8 mouse cellular contexts compared by ENCODE assay signal in genomic region chr11:57644245-57645017, GRCm38 (mm10). TPM values are rescaled to one million over a fixed set of nuclear protein-coding genes. Genes with fewer than 3 reads are reported as not detected.
DNase-seq lines count a peak whose midpoint lies in the region; ATAC-seq and TF ChIP-seq lines count a peak whose summit lies in the region.

No protein-coding gene starts in this region.

- under 1% methylated on average over 30 of the region's 30 CpGs for WGBS in forebrain, embryonic 12.5 days
- under 1% methylated on average over 30 of the region's 30 CpGs for WGBS in hindbrain, embryonic 13.5 days
- WGBS in liver, embryonic 11.5 days, result 1% methylated on average over 29 of the region's 30 CpGs
- 0% methylated on average over 30 of the region's 30 CpGs for WGBS in midbrain, embryonic 16.5 days
- WGBS in thymus, adult 2 months, result under 1% methylated on average over 30 of the region's 30 CpGs

- 0 out of 2 replicates have a peak, but pooled peaks have one; percentile 21 for TF ChIP-seq POLR2A in thymus, adult 2 months (IDR thresholded peaks at IDR 0.05; ENCODE audit: control insufficient read depth, extremely low read depth, insufficient read depth, low read length, poor library complexity)

- TF ChIP-seq CTCF in thymus, adult 2 months (IDR thresholded peaks at IDR 0.05; ENCODE audit: borderline replicate concordance, control insufficient read depth, extremely low read depth, insufficient read depth, low read length, poor library complexity), result no peak

- H3K27ac ChIP-seq in forebrain, embryonic 12.5 days, result peak overlapping the region; percentile 66; the same call in 1 of the 2 replicates
- H3K27ac ChIP-seq in hindbrain, embryonic 13.5 days, result peak overlapping the region; percentile 85
- H3K27ac ChIP-seq in liver, embryonic 11.5 days (ENCODE audit: low read depth, low read length), result peak overlapping the region; percentile 26; the same call in 1 of the 2 replicates
- peak overlapping the region; percentile 85 for H3K27ac ChIP-seq in midbrain, embryonic 16.5 days (ENCODE audit: low read length)
- no peak overlapping the region for H3K27ac ChIP-seq in thymus, adult 2 months (ENCODE audit: control insufficient read depth, insufficient read depth, low read length)

- H3K27me3 ChIP-seq in forebrain, embryonic 12.5 days, result peaks cover 11% of the 10 kb centered on the region
- H3K27me3 ChIP-seq in hindbrain, embryonic 13.5 days, result 0 out of 2 replicates have a peak, but pooled peaks cover 14% of the 10 kb centered on the region
- H3K27me3 ChIP-seq in liver, embryonic 11.5 days (replicated peaks; ENCODE audit: control insufficient read depth, insufficient read depth, low read length), result peaks cover 4% of the 10 kb centered on the region; the same call in 1 of the 2 replicates
- H3K27me3 ChIP-seq in midbrain, embryonic 16.5 days (ENCODE audit: control insufficient read depth, insufficient read depth, low read depth, low read length), result no peaks in the 10 kb centered on the region
- H3K27me3 ChIP-seq in thymus, adult 2 months (ENCODE audit: control insufficient read depth, insufficient read depth, low read length), result no peaks in the 10 kb centered on the region

- H3K9me3 ChIP-seq in forebrain, embryonic 12.5 days, result no peaks in the 10 kb centered on the region
- H3K9me3 ChIP-seq in hindbrain, embryonic 13.5 days, result no peaks in the 10 kb centered on the region
- H3K9me3 ChIP-seq in liver, embryonic 11.5 days (ENCODE audit: control insufficient read depth, low read length), result no peaks in the 10 kb centered on the region
- no peaks in the 10 kb centered on the region for H3K9me3 ChIP-seq in midbrain, embryonic 16.5 days (replicated peaks; ENCODE audit: control insufficient read depth, low read length, poor library complexity, severe bottlenecking)

- H3K4me1 ChIP-seq in forebrain, embryonic 12.5 days, result peaks cover 34% of the 10 kb centered on the region
- H3K4me1 ChIP-seq in hindbrain, embryonic 13.5 days (replicated peaks), result peaks cover 43% of the 10 kb centered on the region
- H3K4me1 ChIP-seq in liver, embryonic 11.5 days (replicated peaks; ENCODE audit: control insufficient read depth, insufficient read depth, low read length), result peaks cover 15% of the 10 kb centered on the region
- H3K4me1 ChIP-seq in midbrain, embryonic 16.5 days (ENCODE audit: control insufficient read depth, insufficient read depth, low read length), result peaks cover 18% of the 10 kb centered on the region
- H3K4me1 ChIP-seq in thymus, adult 2 months (replicated peaks; ENCODE audit: control insufficient read depth, insufficient read depth, low read length), result peaks cover 30% of the 10 kb centered on the region

- peak overlapping the region; percentile 98 for H3K4me2 ChIP-seq in forebrain, embryonic 12.5 days
- peak overlapping the region; percentile 99 for H3K4me2 ChIP-seq in hindbrain, embryonic 13.5 days
- peak overlapping the region; percentile 84 for H3K4me2 ChIP-seq in liver, embryonic 11.5 days
- peak overlapping the region; percentile 96 for H3K4me2 ChIP-seq in midbrain, embryonic 16.5 days (ENCODE audit: low read length)

- ATAC-seq in frontal cortex, adult (ENCODE audit: low TSS enrichment), result peak; percentile 36; the same call in 1 of the 2 replicates
- ATAC-seq in forebrain, embryonic 12.5 days (ENCODE audit: low FRiP score), result peak; percentile 47
- ATAC-seq in hindbrain, embryonic 13.5 days (ENCODE audit: low FRiP score), result peak; percentile 65
- peak; percentile 48 for ATAC-seq in liver, embryonic 11.5 days (replicated peaks; ENCODE audit: low FRiP score)
- peak; percentile 72 for ATAC-seq in midbrain, embryonic 16.5 days

- H3K9ac ChIP-seq in forebrain, embryonic 12.5 days, result peak overlapping the region; percentile 70
- peak overlapping the region; percentile 77 for H3K9ac ChIP-seq in hindbrain, embryonic 13.5 days
- H3K9ac ChIP-seq in liver, embryonic 11.5 days (ENCODE audit: low read depth, low read length), result peak overlapping the region; percentile 90
- peak overlapping the region; percentile 85 for H3K9ac ChIP-seq in midbrain, embryonic 16.5 days (ENCODE audit: low read depth, low read length)

- H3K4me3 ChIP-seq in forebrain, embryonic 12.5 days (replicated peaks), result peak overlapping the region; percentile 73
- H3K4me3 ChIP-seq in hindbrain, embryonic 13.5 days, result peak overlapping the region; percentile 65
- H3K4me3 ChIP-seq in liver, embryonic 11.5 days (ENCODE audit: low read depth, low read length), result peak overlapping the region; percentile 84
- peak overlapping the region; percentile 66 for H3K4me3 ChIP-seq in midbrain, embryonic 16.5 days (ENCODE audit: low read depth, low read length)
- peak overlapping the region; percentile 90 for H3K4me3 ChIP-seq in thymus, adult 2 months (ENCODE audit: control insufficient read depth, insufficient read depth, low read length)

- H3K36me3 ChIP-seq in forebrain, embryonic 12.5 days (replicated peaks), result no peaks in the 10 kb centered on the region
- no peaks in the 10 kb centered on the region for H3K36me3 ChIP-seq in hindbrain, embryonic 13.5 days
- no peaks in the 10 kb centered on the region for H3K36me3 ChIP-seq in liver, embryonic 11.5 days (ENCODE audit: control insufficient read depth, insufficient read depth, low read length)
- no peaks in the 10 kb centered on the region for H3K36me3 ChIP-seq in midbrain, embryonic 16.5 days (ENCODE audit: control insufficient read depth, insufficient read depth, low read length)
- no peaks in the 10 kb centered on the region for H3K36me3 ChIP-seq in thymus, adult 2 months (ENCODE audit: control insufficient read depth, insufficient read depth, low read length)

- no peak for DNase-seq in frontal cortex, postnatal 25 days (ENCODE audit: low spot score in 2 of 2)
- DNase-seq in T-cell, adult 2 months (ENCODE audit: low spot score), result peak; percentile 49
- no peak for DNase-seq in liver, embryonic 11.5 days (ENCODE audit: low spot score)
- DNase-seq in thymus, adult 2 months, result peak; percentile 63

RNA-seq across cellular contexts. Expression of gene Galnt10, which starts 0.8 kb away (rescaled TPM):
- polyA plus RNA-seq in forebrain, embryonic 12.5 days (2016; fragmentation: Nextera tagmentation; extraction: Ambion mirVana), result 16.8 and 18.7 TPM in 2 replicates
- 12.1 and 12.2 TPM in 2 replicates for polyA plus RNA-seq in hindbrain, embryonic 13.5 days (2015; fragmentation: Nextera tagmentation; extraction: Ambion mirVana)
- polyA plus RNA-seq in liver, embryonic 11.5 days (2014; fragmentation: Nextera tagmentation; extraction: Ambion mirVana), result 17.5 and 19.8 TPM in 2 replicates
- 14.7 and 14.8 TPM in 2 replicates for polyA plus RNA-seq in midbrain, embryonic 16.5 days (2015; fragmentation: Nextera tagmentation; extraction: Ambion mirVana)
- 28.0 and 48.9 TPM in 2 replicates for polyA plus RNA-seq in thymus, adult 2 months (2012; rRNA removed)

Comparison
In these comparisons a context has a peak if more than half of its experiments do, and no peak if none do; other contexts are left out.
1. DNase-seq: peak in T-cell, adult 2 months (single experiment) and thymus, adult 2 months (single experiment); none in frontal cortex, postnatal 25 days (0 of 2) and liver, embryonic 11.5 days (single experiment).
2. Peak in every context shown above with its lines, with median percentiles within 50 percentile points of each other: ATAC-seq, H3K4me2 ChIP-seq, H3K4me3 ChIP-seq and H3K9ac ChIP-seq.